Comparison of ENCODE assay signal across 7 mouse cellular contexts in genomic region chr15:83172492-83173429, GRCm38 (mm10). TPM values are rescaled to one million over a fixed set of nuclear protein-coding genes. Genes with fewer than 3 reads are reported as not detected.
A peak's percentile ranks its signal among the peaks of the same experiment; 100 is the strongest.
DNase-seq lines count a peak whose midpoint lies in the region; ATAC-seq lines count a peak whose summit lies in the region.

Gene Cyb5r3, minus strand, starts transcription at chr15:83172592.

- 36% methylated on average over 28 of the region's 28 CpGs for WGBS in embryonic facial prominence, embryonic 12.5 days
- 33% methylated on average over 28 of the region's 28 CpGs for WGBS in heart, embryonic 10.5 days
- WGBS in midbrain, embryonic 16.5 days: 36% methylated on average over 28 of the region's 28 CpGs

- H3K4me3 ChIP-seq in embryonic facial prominence, embryonic 12.5 days: peak within 1 kb of the TSS; percentile 93
- peak within 1 kb of the TSS; percentile 97 for H3K4me3 ChIP-seq in heart, embryonic 10.5 days
- peak within 1 kb of the TSS; percentile 98 for H3K4me3 ChIP-seq in midbrain, embryonic 16.5 days (ENCODE audit: low read depth, low read length)

- H3K9ac ChIP-seq in embryonic facial prominence, embryonic 12.5 days: peak within 1 kb of the TSS; percentile 85
- H3K9ac ChIP-seq in midbrain, embryonic 16.5 days (ENCODE audit: low read depth, low read length): peak within 1 kb of the TSS; percentile 96

- ATAC-seq in embryonic facial prominence, embryonic 12.5 days (ENCODE audit: insufficient number of reproducible peaks, insufficient read depth, low FRiP score, low TSS enrichment): peak; percentile 41
- peak; percentile 72 for ATAC-seq in midbrain, embryonic 16.5 days
- no peak; the same call in none of the 2 replicates for ATAC-seq in frontal cortex, adult (ENCODE audit: low TSS enrichment)

- H3K27ac ChIP-seq in embryonic facial prominence, embryonic 12.5 days: peak within 1 kb of the TSS; percentile 84
- peak within 1 kb of the TSS; percentile 94 for H3K27ac ChIP-seq in heart, embryonic 10.5 days
- H3K27ac ChIP-seq in midbrain, embryonic 16.5 days (ENCODE audit: low read length): peak within 1 kb of the TSS; percentile 91

- H3K36me3 ChIP-seq in embryonic facial prominence, embryonic 12.5 days: no peaks in the 10 kb centered on the region
- no peaks in the 10 kb centered on the region for H3K36me3 ChIP-seq in heart, embryonic 10.5 days
- no peaks in the 10 kb centered on the region for H3K36me3 ChIP-seq in midbrain, embryonic 16.5 days (ENCODE audit: control insufficient read depth, insufficient read depth, low read length)

- no peak for DNase-seq in thymus, postnatal 0 days (ENCODE audit: low spot score)
- no peak for DNase-seq in thymus, postnatal 14 days
- no peak for DNase-seq in heart, embryonic 10.5 days (ENCODE audit: low spot score)
- DNase-seq in layer of hippocampus, postnatal 36 days: peak in 1 of 2 experiments; percentile 31

- no peaks in the 10 kb centered on the region for H3K9me3 ChIP-seq in embryonic facial prominence, embryonic 12.5 days
- no peaks in the 10 kb centered on the region for H3K9me3 ChIP-seq in heart, embryonic 10.5 days
- no peaks in the 10 kb centered on the region for H3K9me3 ChIP-seq in midbrain, embryonic 16.5 days (replicated peaks; ENCODE audit: control insufficient read depth, low read length, poor library complexity, severe bottlenecking)

- H3K4me1 ChIP-seq in embryonic facial prominence, embryonic 12.5 days: peaks cover 25% of the 10 kb centered on the region
- peaks cover 44% of the 10 kb centered on the region for H3K4me1 ChIP-seq in heart, embryonic 10.5 days
- H3K4me1 ChIP-seq in midbrain, embryonic 16.5 days (ENCODE audit: control insufficient read depth, insufficient read depth, low read length): peaks cover 17% of the 10 kb centered on the region

- H3K4me2 ChIP-seq in embryonic facial prominence, embryonic 12.5 days (replicated peaks): peak within 1 kb of the TSS; percentile 87
- peak within 1 kb of the TSS; percentile 80 for H3K4me2 ChIP-seq in midbrain, embryonic 16.5 days (ENCODE audit: low read length)

- no peaks in the 10 kb centered on the region for H3K27me3 ChIP-seq in embryonic facial prominence, embryonic 12.5 days
- no peaks in the 10 kb centered on the region for H3K27me3 ChIP-seq in heart, embryonic 10.5 days (ENCODE audit: insufficient read depth, poor library complexity, severe bottlenecking)
- H3K27me3 ChIP-seq in midbrain, embryonic 16.5 days (ENCODE audit: control insufficient read depth, insufficient read depth, low read depth, low read length): no peaks in the 10 kb centered on the region

RNA-seq across cellular contexts. Expression of gene Cyb5r3, which starts in this region (rescaled TPM):
- 33.9 and 38.1 TPM in 2 replicates for polyA plus RNA-seq in thymus, postnatal 0 days (2015; fragmentation: Nextera tagmentation; extraction: Ambion mirVana)
- polyA plus RNA-seq in embryonic facial prominence, embryonic 12.5 days (2016; fragmentation: Nextera tagmentation; extraction: Ambion mirVana): 107 and 111 TPM in 2 replicates
- polyA plus RNA-seq in heart, embryonic 10.5 days (2016; fragmentation: Nextera tagmentation; extraction: Ambion mirVana): 177 and 178 TPM in 2 replicates
- 10 to 100 TPM; 59.0 to 60.0 TPM for total RNA-seq in layer of hippocampus, postnatal 36 days (2021)
- polyA plus RNA-seq in midbrain, embryonic 16.5 days (2015; fragmentation: Nextera tagmentation; extraction: Ambion mirVana): 107 and 121 TPM in 2 replicates
